Mouse (Mus musculus): ENCODE data around the gene Trim3. TPM values are rescaled to one million over a fixed set of nuclear protein-coding genes. Genes with fewer than 3 reads are reported as not detected.

Trim3 gene
- total and polyA plus RNA-seq, 3 experiments, result 2.2 to 4.7 (median 3.5) TPM

DNA sequence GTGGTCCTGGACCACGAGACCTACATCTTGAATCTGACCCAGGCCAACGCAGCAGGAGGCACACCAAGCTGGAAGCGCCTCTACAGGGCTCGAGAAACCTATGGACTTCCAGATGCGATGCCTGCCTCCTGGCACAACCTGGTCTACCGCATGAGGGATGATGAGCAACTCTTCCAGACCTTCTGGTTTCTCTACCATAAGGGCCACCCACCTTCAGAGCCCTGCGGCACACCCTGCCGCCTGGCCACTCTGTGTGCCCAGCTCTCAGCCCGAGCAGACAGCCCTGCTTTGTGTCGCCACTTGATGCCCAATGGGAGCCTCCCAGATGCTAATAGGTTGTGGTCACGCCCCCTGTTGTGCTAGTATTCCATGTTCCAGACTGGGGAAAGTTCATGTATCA, 75.7 kb downstream of the Trim3 start:
- no peaks in the 10 kb centered on the region for H3K79me2 ChIP-seq (replicated peaks; ENCODE audit: control insufficient read depth, extremely low read depth, insufficient read depth, poor library complexity, severe bottlenecking)
- DNase-seq (ENCODE audit: extremely low read depth), result no peak
- peaks cover 11 to 33% of the 10 kb centered on the region in 2 experiments for H3K36me3 ChIP-seq (replicated peaks in 1 of 2; ENCODE audit: control insufficient read depth in 1 of 2, insufficient read depth in 1 of 2, low read length in 1 of 2)
- H3K4me3 ChIP-seq (replicated peaks in 1 of 3; ENCODE audit: low read depth in 2 of 3, low read length in 2 of 3, poor library complexity in 1 of 3), result no peak overlapping the region
- no peak overlapping the region for H3K4me2 ChIP-seq (ENCODE audit: insufficient read depth, low read depth, poor library complexity, severe bottlenecking)
- peaks cover 9 to 20% of the 10 kb centered on the region in 2 experiments for H3K4me1 ChIP-seq (ENCODE audit: control insufficient read depth in 1 of 2, insufficient read depth in 2 of 2)
- dilution Hi-C loops (cut with MboI; ENCODE audit: extremely low pct_ligation_motif_present, extremely low pct_unique_long_range_greater_than_20kb, low sequenced_read_pairs), result no loop called here
- no peak overlapping the region for H3K27ac ChIP-seq (ENCODE audit: insufficient read depth, low read depth)
- H3K27me3 ChIP-seq (replicated peaks), result no peaks in the 10 kb centered on the region
- no peak overlapping the region for H3K9ac ChIP-seq (ENCODE audit: insufficient read depth, low read depth)
- in situ Hi-C loops (cut with MboI; ENCODE audit: low pct_ligation_motif_present, low pct_unique_long_range_greater_than_20kb, low sequenced_read_pairs), result no loop called here
- TF ChIP-seq TBP (conservative IDR thresholded peaks at IDR 0.05; ENCODE audit: low read depth, low read length) (no peak), MAX (IDR thresholded peaks at IDR 0.05; ENCODE audit: low read length) (no peak), JUND (conservative IDR thresholded peaks at IDR 0.05; ENCODE audit: low read depth, low read length) (no peak), RAD21 (IDR thresholded peaks at IDR 0.05; ENCODE audit: low read depth, low read length) (no peak), IRF4 (IDR thresholded peaks at IDR 0.05; ENCODE audit: low read depth, low read length) (no peak), CTCF (conservative IDR thresholded peaks at IDR 0.05 in 1 of 2, IDR thresholded peaks at IDR 0.05 in 1 of 2; ENCODE audit: low read depth in 2 of 2, low read length in 2 of 2) (no peak), E2F4 (IDR thresholded peaks at IDR 0.05; ENCODE audit: insufficient replicate concordance, low read depth, low read length) (no peak)
- H3K9me3 ChIP-seq (replicated peaks; ENCODE audit: low read length), result no peaks in the 10 kb centered on the region

- H3K27me3 ChIP-seq (replicated peaks), result no peaks in the 10 kb centered on the region
- no peak overlapping the region for H3K4me3 ChIP-seq (replicated peaks in 1 of 3; ENCODE audit: low read depth in 2 of 3, low read length in 2 of 3, poor library complexity in 1 of 3)
- in situ Hi-C loops (cut with MboI; ENCODE audit: low pct_ligation_motif_present, low pct_unique_long_range_greater_than_20kb, low sequenced_read_pairs) (no loop called here), dilution Hi-C loops (cut with MboI; ENCODE audit: extremely low pct_ligation_motif_present, extremely low pct_unique_long_range_greater_than_20kb, low sequenced_read_pairs) (no loop called here)
- H3K27ac ChIP-seq (ENCODE audit: insufficient read depth, low read depth), result no peak overlapping the region
- DNase-seq (ENCODE audit: extremely low read depth), result no peak
- H3K9me3 ChIP-seq (replicated peaks; ENCODE audit: low read length), result no peaks in the 10 kb centered on the region
- TF ChIP-seq SIN3A (IDR thresholded peaks at IDR 0.05; ENCODE audit: low read length) (no peak), CHD2 (IDR thresholded peaks at IDR 0.05; ENCODE audit: low read length) (no peak), POLR2AphosphoS2 (IDR thresholded peaks at IDR 0.05; ENCODE audit: low read depth, low read length) (no peak), JUN (IDR thresholded peaks at IDR 0.05; ENCODE audit: insufficient read depth, low read depth, low read length) (no peak), MXI1 (IDR thresholded peaks at IDR 0.05; ENCODE audit: low read depth, low read length) (no peak), USF2 (conservative IDR thresholded peaks at IDR 0.05; ENCODE audit: low read depth, low read length) (no peak)
- peaks cover 11 to 33% of the 10 kb centered on the region in 2 experiments for H3K36me3 ChIP-seq (replicated peaks in 1 of 2; ENCODE audit: control insufficient read depth in 1 of 2, insufficient read depth in 1 of 2, low read length in 1 of 2)
- H3K79me2 ChIP-seq (replicated peaks; ENCODE audit: control insufficient read depth, extremely low read depth, insufficient read depth, poor library complexity, severe bottlenecking), result no peaks in the 10 kb centered on the region
- H3K9ac ChIP-seq (ENCODE audit: insufficient read depth, low read depth), result no peak overlapping the region
- H3K4me1 ChIP-seq (ENCODE audit: control insufficient read depth in 1 of 2, insufficient read depth in 2 of 2), result peaks cover 9 to 16% of the 10 kb centered on the region in 2 experiments
- no peak overlapping the region for H3K4me2 ChIP-seq (ENCODE audit: insufficient read depth, low read depth, poor library complexity, severe bottlenecking)
These were observed 77.0 kb downstream of the Trim3 start for GRCm38 (mm10) chr7:105556406-105556805.

GRCm38 (mm10) chr7:105555571-105555970, 77.8 kb downstream of the Trim3 start:
- Histone ChIP-seq H3K27ac (ENCODE audit: insufficient read depth, low read depth) (no peak overlapping the region), H3K4me1 (ENCODE audit: control insufficient read depth in 1 of 2, insufficient read depth in 2 of 2) (peaks cover 9 to 21% of the 10 kb centered on the region in 2 experiments), H3K9ac (ENCODE audit: insufficient read depth, low read depth) (no peak overlapping the region), H3K27me3 (replicated peaks) (no peaks in the 10 kb centered on the region), H3K4me2 (ENCODE audit: insufficient read depth, low read depth, poor library complexity, severe bottlenecking) (no peak overlapping the region), H3K79me2 (replicated peaks; ENCODE audit: control insufficient read depth, extremely low read depth, insufficient read depth, poor library complexity, severe bottlenecking) (no peaks in the 10 kb centered on the region), H3K4me3 (replicated peaks in 1 of 3; ENCODE audit: low read depth in 2 of 3, low read length in 2 of 3, poor library complexity in 1 of 3) (no peak overlapping the region), H3K9me3 (replicated peaks; ENCODE audit: low read length) (no peaks in the 10 kb centered on the region), H3K36me3 (replicated peaks in 1 of 2; ENCODE audit: control insufficient read depth in 1 of 2, insufficient read depth in 1 of 2, low read length in 1 of 2) (peaks cover 11 to 33% of the 10 kb centered on the region in 2 experiments)
- dilution Hi-C loops (cut with MboI; ENCODE audit: extremely low pct_ligation_motif_present, extremely low pct_unique_long_range_greater_than_20kb, low sequenced_read_pairs) (no loop called here), in situ Hi-C loops (cut with MboI; ENCODE audit: low pct_ligation_motif_present, low pct_unique_long_range_greater_than_20kb, low sequenced_read_pairs) (no loop called here)
- DNase-seq (ENCODE audit: extremely low read depth), result no peak
- TF ChIP-seq TBP (conservative IDR thresholded peaks at IDR 0.05; ENCODE audit: low read depth, low read length) (no peak), USF1 (IDR thresholded peaks at IDR 0.05; ENCODE audit: low read depth, low read length) (no peak), CHD1 (IDR thresholded peaks at IDR 0.05; ENCODE audit: low read depth, low read length) (no peak), ZKSCAN1 (IDR thresholded peaks at IDR 0.05; ENCODE audit: borderline replicate concordance, low read depth, low read length) (no peak)

Other genes with a start within 250 kb of the Trim3 start
- gene Fam160a2, start 233.5 kb downstream of the Trim3 start, total RNA-seq (2012; rRNA removed), result 5.9 TPM in 2 replicates
- 3.1 and 3.5 TPM in 2 replicates for gene Fam160a2, start 233.5 kb downstream of the Trim3 start, total RNA-seq (2014; rRNA removed)
- gene Fam160a2, start 233.5 kb downstream of the Trim3 start, polyA plus RNA-seq (2012; ENCODE audit: insufficient read length, low read depth), result 6.2 and 7.2 TPM in 2 replicates
- gene Cnga4, start 229.0 kb downstream of the Trim3 start, total RNA-seq (2012; rRNA removed), result not detected in 2 replicates
- gene Cnga4, start 229.0 kb downstream of the Trim3 start, total RNA-seq (2014; rRNA removed), result not detected in 2 replicates
- gene Cnga4, start 229.0 kb downstream of the Trim3 start, polyA plus RNA-seq (2012; ENCODE audit: insufficient read length, low read depth), result not detected in 2 replicates
- gene Cckbr, start 207.8 kb downstream of the Trim3 start, total RNA-seq (2012; rRNA removed), result not detected in 2 replicates
- not detected in 2 replicates for gene Cckbr, start 207.8 kb downstream of the Trim3 start, total RNA-seq (2014; rRNA removed)
- not detected in 2 replicates for gene Cckbr, start 207.8 kb downstream of the Trim3 start, polyA plus RNA-seq (2012; ENCODE audit: insufficient read length, low read depth)
- gene Cavin3, start 151.3 kb downstream of the Trim3 start, total RNA-seq (2012; rRNA removed), result not detected in 2 replicates
- not detected in 2 replicates for gene Cavin3, start 151.3 kb downstream of the Trim3 start, total RNA-seq (2014; rRNA removed)
- not detected in 2 replicates for gene Cavin3, start 151.3 kb downstream of the Trim3 start, polyA plus RNA-seq (2012; ENCODE audit: insufficient read length, low read depth)
- gene Smpd1, start 79.2 kb downstream of the Trim3 start, total RNA-seq (2012; rRNA removed), result 19.3 and 22.5 TPM in 2 replicates
- gene Smpd1, start 79.2 kb downstream of the Trim3 start, total RNA-seq (2014; rRNA removed), result 13.7 and 16.9 TPM in 2 replicates
- gene Smpd1, start 79.2 kb downstream of the Trim3 start, polyA plus RNA-seq (2012; ENCODE audit: insufficient read length, low read depth), result 13.7 and 17.9 TPM in 2 replicates
- 1.8 and 3.2 TPM in 2 replicates for gene Apbb1, start 51.9 kb downstream of the Trim3 start, total RNA-seq (2012; rRNA removed)
- gene Apbb1, start 51.9 kb downstream of the Trim3 start, total RNA-seq (2014; rRNA removed), result 1.2 and 3.3 TPM in 2 replicates
- gene Apbb1, start 51.9 kb downstream of the Trim3 start, polyA plus RNA-seq (2012; ENCODE audit: insufficient read length, low read depth), result 1.1 and 2.1 TPM in 2 replicates
- gene Hpx, start 33.4 kb downstream of the Trim3 start, total RNA-seq (2012; rRNA removed), result not detected in 2 replicates
- gene Hpx, start 33.4 kb downstream of the Trim3 start, total RNA-seq (2014; rRNA removed), result not detected in 2 replicates
- not detected in 2 replicates for gene Hpx, start 33.4 kb downstream of the Trim3 start, polyA plus RNA-seq (2012; ENCODE audit: insufficient read length, low read depth)
- 103 and 115 TPM in 2 replicates for gene Timm10b, start 6.5 kb upstream of the Trim3 start, total RNA-seq (2012; rRNA removed)
- 86.2 and 94.9 TPM in 2 replicates for gene Timm10b, start 6.5 kb upstream of the Trim3 start, total RNA-seq (2014; rRNA removed)
- gene Timm10b, start 6.5 kb upstream of the Trim3 start, polyA plus RNA-seq (2012; ENCODE audit: insufficient read length, low read depth), result 89.6 and 99.3 TPM in 2 replicates
- gene Arfip2, start 6.8 kb upstream of the Trim3 start, total RNA-seq (2012; rRNA removed), result 50.1 and 57.7 TPM in 2 replicates
- 46.9 and 55.6 TPM in 2 replicates for gene Arfip2, start 6.8 kb upstream of the Trim3 start, total RNA-seq (2014; rRNA removed)
- 54.8 and 71.0 TPM in 2 replicates for gene Arfip2, start 6.8 kb upstream of the Trim3 start, polyA plus RNA-seq (2012; ENCODE audit: insufficient read length, low read depth)
- 54.4 and 78.4 TPM in 2 replicates for gene Gm45799, start 7.0 kb upstream of the Trim3 start, total RNA-seq (2012; rRNA removed)
- 37.7 and 51.6 TPM in 2 replicates for gene Gm45799, start 7.0 kb upstream of the Trim3 start, total RNA-seq (2014; rRNA removed)
- 54.0 and 73.5 TPM in 2 replicates for gene Gm45799, start 7.0 kb upstream of the Trim3 start, polyA plus RNA-seq (2012; ENCODE audit: insufficient read length, low read depth)
- gene Dnhd1, start 17.3 kb upstream of the Trim3 start, total RNA-seq (2012; rRNA removed), result 0.04 and 0.08 TPM in 2 replicates
- 0.07 and 0.23 TPM in 2 replicates for gene Dnhd1, start 17.3 kb upstream of the Trim3 start, total RNA-seq (2014; rRNA removed)
- gene Dnhd1, start 17.3 kb upstream of the Trim3 start, polyA plus RNA-seq (2012; ENCODE audit: insufficient read length, low read depth), result 0.31 and 0.41 TPM in 2 replicates
- gene Ilk, start 103.0 kb upstream of the Trim3 start, total RNA-seq (2012; rRNA removed), result 32.4 and 32.6 TPM in 2 replicates
- gene Ilk, start 103.0 kb upstream of the Trim3 start, total RNA-seq (2014; rRNA removed), result 40.3 and 42.6 TPM in 2 replicates
- gene Ilk, start 103.0 kb upstream of the Trim3 start, polyA plus RNA-seq (2012; ENCODE audit: insufficient read length, low read depth), result 45.9 and 51.1 TPM in 2 replicates
- gene Rrp8, start 103.8 kb upstream of the Trim3 start, total RNA-seq (2012; rRNA removed), result 28.7 and 43.7 TPM in 2 replicates
- gene Rrp8, start 103.8 kb upstream of the Trim3 start, total RNA-seq (2014; rRNA removed), result 57.3 and 66.0 TPM in 2 replicates
- gene Rrp8, start 103.8 kb upstream of the Trim3 start, polyA plus RNA-seq (2012; ENCODE audit: insufficient read length, low read depth), result 84.2 and 133 TPM in 2 replicates
- gene Taf10, start 110.8 kb upstream of the Trim3 start, total RNA-seq (2012; rRNA removed), result 259 and 331 TPM in 2 replicates
- gene Taf10, start 110.8 kb upstream of the Trim3 start, total RNA-seq (2014; rRNA removed), result 259 and 461 TPM in 2 replicates
- 297 and 330 TPM in 2 replicates for gene Taf10, start 110.8 kb upstream of the Trim3 start, polyA plus RNA-seq (2012; ENCODE audit: insufficient read length, low read depth)
- 25.1 and 29.9 TPM in 2 replicates for gene Tpp1, start 118.7 kb upstream of the Trim3 start, total RNA-seq (2012; rRNA removed)
- 13.8 and 19.1 TPM in 2 replicates for gene Tpp1, start 118.7 kb upstream of the Trim3 start, total RNA-seq (2014; rRNA removed)
- gene Tpp1, start 118.7 kb upstream of the Trim3 start, polyA plus RNA-seq (2012; ENCODE audit: insufficient read length, low read depth), result 45.4 and 49.1 TPM in 2 replicates
- 0.04 TPM in 1 of 2 replicates, not detected in the other for gene Dchs1, start 154.1 kb upstream of the Trim3 start, total RNA-seq (2012; rRNA removed)
- not detected in 2 replicates for gene Dchs1, start 154.1 kb upstream of the Trim3 start, total RNA-seq (2014; rRNA removed)
- 0.03 TPM in 1 of 2 replicates, not detected in the other for gene Dchs1, start 154.1 kb upstream of the Trim3 start, polyA plus RNA-seq (2012; ENCODE audit: insufficient read length, low read depth)
- gene Mrpl17, start 177.5 kb upstream of the Trim3 start, total RNA-seq (2012; rRNA removed), result 306 and 329 TPM in 2 replicates
- 451 and 525 TPM in 2 replicates for gene Mrpl17, start 177.5 kb upstream of the Trim3 start, total RNA-seq (2014; rRNA removed)
- 379 and 399 TPM in 2 replicates for gene Mrpl17, start 177.5 kb upstream of the Trim3 start, polyA plus RNA-seq (2012; ENCODE audit: insufficient read length, low read depth)